Mouse (Mus musculus): ENCODE data around the gene Sept1. TPM values are rescaled to one million over a fixed set of nuclear protein-coding genes. Genes with fewer than 3 reads are reported as not detected.

Gene Sept1
- total RNA-seq, 1 experiment: 85.8 TPM

GRCm38 (mm10) chr7:127180783-127181182 lies 52.1 kb downstream of the Sept1 start:
- no peak for DNase-seq (ENCODE audit: low read depth, low spot score)
- H3K4me3 ChIP-seq (ENCODE audit: insufficient read depth in 1 of 2, low read depth in 1 of 2, low read length in 2 of 2, poor library complexity in 1 of 2, severe bottlenecking in 1 of 2): no peak overlapping the region
- in situ Hi-C loops (cut with MboI; ENCODE audit: low sequenced_read_pairs in 2 of 2, unreplicated experiment in 2 of 2): no loop called here
- H3K9me3 ChIP-seq (ENCODE audit: control insufficient read depth, insufficient read depth, low read depth, low read length): no peaks in the 10 kb centered on the region
- TF ChIP-seq ZC3H11A (IDR thresholded peaks at IDR 0.05; ENCODE audit: borderline replicate concordance, low read depth, low read length) (no peak), HCFC1 (IDR thresholded peaks at IDR 0.05; ENCODE audit: borderline replicate concordance, insufficient read depth, low read length) (no peak)
- no peak overlapping the region for H3K27ac ChIP-seq (ENCODE audit: insufficient read depth, low read depth, low read length, poor library complexity, severe bottlenecking)
- H3K36me3 ChIP-seq (ENCODE audit: control insufficient read depth, insufficient read depth, low read length, poor library complexity, severe bottlenecking): no peaks in the 10 kb centered on the region
- H3K9ac ChIP-seq (ENCODE audit: insufficient read depth, low read depth, low read length, poor library complexity, severe bottlenecking): no peak overlapping the region
- H3K4me1 ChIP-seq (ENCODE audit: control insufficient read depth in 2 of 2, insufficient read depth in 2 of 2, low read length in 2 of 2, poor library complexity in 1 of 2): peaks cover 0 to 11% of the 10 kb centered on the region in 2 experiments; a peak in 1 of 4 replicates

- TF ChIP-seq ZC3H11A (IDR thresholded peaks at IDR 0.05; ENCODE audit: borderline replicate concordance, low read depth, low read length) (no peak), MAFK (IDR thresholded peaks at IDR 0.05; ENCODE audit: insufficient read depth, low read depth, low read length) (no peak), CHD2 (IDR thresholded peaks at IDR 0.05; ENCODE audit: low read depth, low read length) (no peak), HCFC1 (IDR thresholded peaks at IDR 0.05; ENCODE audit: borderline replicate concordance, insufficient read depth, low read length) (no peak), ZNF384 (IDR thresholded peaks at IDR 0.05; ENCODE audit: low read depth, low read length) (no peak)
- Histone ChIP-seq H3K4me1 (ENCODE audit: control insufficient read depth in 2 of 2, insufficient read depth in 2 of 2, low read length in 2 of 2, poor library complexity in 1 of 2) (peaks cover 0 to 11% of the 10 kb centered on the region in 2 experiments; a peak in 1 of 4 replicates), H3K9ac (ENCODE audit: insufficient read depth, low read depth, low read length, poor library complexity, severe bottlenecking) (no peak overlapping the region), H3K9me3 (ENCODE audit: control insufficient read depth, insufficient read depth, low read depth, low read length) (no peaks in the 10 kb centered on the region), H3K27ac (ENCODE audit: insufficient read depth, low read depth, low read length, poor library complexity, severe bottlenecking) (no peak overlapping the region), H3K4me3 (ENCODE audit: insufficient read depth in 1 of 2, low read depth in 1 of 2, low read length in 2 of 2, poor library complexity in 1 of 2, severe bottlenecking in 1 of 2) (no peak overlapping the region), H3K36me3 (ENCODE audit: control insufficient read depth, insufficient read depth, low read length, poor library complexity, severe bottlenecking) (no peaks in the 10 kb centered on the region)
- no peak for DNase-seq (ENCODE audit: low read depth, low spot score)
- in situ Hi-C loops (cut with MboI; ENCODE audit: low sequenced_read_pairs in 2 of 2, unreplicated experiment in 2 of 2): no loop called here
Observed at GRCm38 (mm10) chr7:127176937-127177336, 56.0 kb downstream of the Sept1 start.

GRCm38 (mm10) chr7:127166501-127166900 lies 66.4 kb downstream of the Sept1 start:
- Histone ChIP-seq H3K9me3 (ENCODE audit: control insufficient read depth, insufficient read depth, low read depth, low read length) (no peaks in the 10 kb centered on the region), H3K27ac (ENCODE audit: insufficient read depth, low read depth, low read length, poor library complexity, severe bottlenecking) (no peak overlapping the region), H3K4me1 (ENCODE audit: control insufficient read depth in 2 of 2, insufficient read depth in 2 of 2, low read length in 2 of 2, poor library complexity in 1 of 2) (peaks cover 0 to 4% of the 10 kb centered on the region in 2 experiments; a peak in 1 of 4 replicates), H3K36me3 (ENCODE audit: control insufficient read depth, insufficient read depth, low read length, poor library complexity, severe bottlenecking) (no peaks in the 10 kb centered on the region), H3K4me3 (ENCODE audit: insufficient read depth in 1 of 2, low read depth in 1 of 2, low read length in 2 of 2, poor library complexity in 1 of 2, severe bottlenecking in 1 of 2) (no peak overlapping the region), H3K9ac (ENCODE audit: insufficient read depth, low read depth, low read length, poor library complexity, severe bottlenecking) (no peak overlapping the region)
- DNase-seq (ENCODE audit: low read depth, low spot score): no peak
- TF ChIP-seq ZNF384 (IDR thresholded peaks at IDR 0.05; ENCODE audit: low read depth, low read length): no peak
- TF ChIP-seq CHD2 (IDR thresholded peaks at IDR 0.05; ENCODE audit: low read depth, low read length): no peak
- no peak for TF ChIP-seq MAFK (IDR thresholded peaks at IDR 0.05; ENCODE audit: insufficient read depth, low read depth, low read length)
- no peak for TF ChIP-seq ZC3H11A (IDR thresholded peaks at IDR 0.05; ENCODE audit: borderline replicate concordance, low read depth, low read length)
- TF ChIP-seq HCFC1 (IDR thresholded peaks at IDR 0.05; ENCODE audit: borderline replicate concordance, insufficient read depth, low read length): no peak
- in situ Hi-C loops (cut with MboI; ENCODE audit: low sequenced_read_pairs in 2 of 2, unreplicated experiment in 2 of 2): no loop called here

- no peak for TF ChIP-seq ZNF384 (IDR thresholded peaks at IDR 0.05; ENCODE audit: low read depth, low read length)
- DNase-seq (ENCODE audit: low read depth, low spot score): no peak
- in situ Hi-C loops (cut with MboI; ENCODE audit: low sequenced_read_pairs in 2 of 2, unreplicated experiment in 2 of 2): no loop called here
- Histone ChIP-seq H3K9me3 (ENCODE audit: control insufficient read depth, insufficient read depth, low read depth, low read length) (no peaks in the 10 kb centered on the region), H3K27ac (ENCODE audit: insufficient read depth, low read depth, low read length, poor library complexity, severe bottlenecking) (no peak overlapping the region), H3K9ac (ENCODE audit: insufficient read depth, low read depth, low read length, poor library complexity, severe bottlenecking) (no peak overlapping the region), H3K36me3 (ENCODE audit: control insufficient read depth, insufficient read depth, low read length, poor library complexity, severe bottlenecking) (no peaks in the 10 kb centered on the region), H3K4me1 (ENCODE audit: control insufficient read depth in 2 of 2, insufficient read depth in 2 of 2, low read length in 2 of 2, poor library complexity in 1 of 2) (peaks cover 0 to 4% of the 10 kb centered on the region in 2 experiments; a peak in 1 of 4 replicates), H3K4me3 (ENCODE audit: insufficient read depth in 1 of 2, low read depth in 1 of 2, low read length in 2 of 2, poor library complexity in 1 of 2, severe bottlenecking in 1 of 2) (no peak overlapping the region)
Observed at GRCm38 (mm10) chr7:127165607-127166493, 67.1 kb downstream of the Sept1 start.

Other genes starting within 250 kb of the Sept1 start
- 49.2 and 56.0 TPM in 2 replicates for gene Mvp, start 218.5 kb downstream of the Sept1 start, total RNA-seq (2012; rRNA removed)
- 0.63 and 1.3 TPM in 2 replicates for gene Pagr1b, start 216.6 kb downstream of the Sept1 start, total RNA-seq (2012; rRNA removed)
- gene Pagr1a, start 215.8 kb downstream of the Sept1 start, total RNA-seq (2012; rRNA removed): 12.1 and 32.3 TPM in 2 replicates
- gene Gm42742, start 212.0 kb downstream of the Sept1 start, total RNA-seq (2012; rRNA removed): 23.4 and 38.4 TPM in 2 replicates
- 0.36 and 0.85 TPM in 2 replicates for gene Prrt2, start 211.9 kb downstream of the Sept1 start, total RNA-seq (2012; rRNA removed)
- gene Maz, start 206.1 kb downstream of the Sept1 start, total RNA-seq (2012; rRNA removed): 134 and 164 TPM in 2 replicates
- gene Kif22, start 190.7 kb downstream of the Sept1 start, total RNA-seq (2012; rRNA removed): 97.4 and 117 TPM in 2 replicates
- not detected in 2 replicates for gene Zg16, start 145.8 kb downstream of the Sept1 start, total RNA-seq (2012; rRNA removed)
- gene AI467606, start 141.8 kb downstream of the Sept1 start, total RNA-seq (2012; rRNA removed): 13.5 and 31.2 TPM in 2 replicates
- 5.6 and 7.1 TPM in 2 replicates for gene Qprt, start 110.9 kb downstream of the Sept1 start, total RNA-seq (2012; rRNA removed)
- 30.2 and 67.4 TPM in 2 replicates for gene Spn, start 95.3 kb downstream of the Sept1 start, total RNA-seq (2012; rRNA removed)
- 113 and 133 TPM in 2 replicates for gene Cd2bp2, start 37.1 kb downstream of the Sept1 start, total RNA-seq (2012; rRNA removed)
- gene Tbc1d10b, start 24.7 kb downstream of the Sept1 start, total RNA-seq (2012; rRNA removed): 63.3 and 67.0 TPM in 2 replicates
- gene Mylpf, start 24.2 kb downstream of the Sept1 start, total RNA-seq (2012; rRNA removed): 322 and 498 TPM in 2 replicates
- gene Zfp553, start 69 bp downstream of the Sept1 start, total RNA-seq (2012; rRNA removed): 55.2 and 64.7 TPM in 2 replicates
- 18.7 and 21.6 TPM in 2 replicates for gene Zfp771, start 11.1 kb upstream of the Sept1 start, total RNA-seq (2012; rRNA removed)
- gene Dctpp1, start 27.6 kb upstream of the Sept1 start, total RNA-seq (2012; rRNA removed): 391 and 461 TPM in 2 replicates
- 104 and 113 TPM in 2 replicates for gene Sephs2, start 40.9 kb upstream of the Sept1 start, total RNA-seq (2012; rRNA removed)
- 1.8 and 2.2 TPM in 2 replicates for gene Itgal, start 63.1 kb upstream of the Sept1 start, total RNA-seq (2012; rRNA removed)
- 3.5 and 4.4 TPM in 2 replicates for gene Zfp768, start 112.5 kb upstream of the Sept1 start, total RNA-seq (2012; rRNA removed)
- 8.7 and 9.0 TPM in 2 replicates for gene Zfp747, start 142.9 kb upstream of the Sept1 start, total RNA-seq (2012; rRNA removed)
- 4.1 and 4.2 TPM in 2 replicates for gene 9130019O22Rik, start 154.0 kb upstream of the Sept1 start, total RNA-seq (2012; rRNA removed)
- gene E430018J23Rik, start 160.5 kb upstream of the Sept1 start, total RNA-seq (2012; rRNA removed): 2.5 and 3.2 TPM in 2 replicates
- gene Zfp764, start 173.7 kb upstream of the Sept1 start, total RNA-seq (2012; rRNA removed): 3.3 and 4.2 TPM in 2 replicates
- 12.5 and 17.3 TPM in 2 replicates for gene Zfp688, start 188.9 kb upstream of the Sept1 start, total RNA-seq (2012; rRNA removed)
- 2.5 and 3.5 TPM in 2 replicates for gene Zfp689, start 216.0 kb upstream of the Sept1 start, total RNA-seq (2012; rRNA removed)
- 16.3 and 17.1 TPM in 2 replicates for gene Prr14, start 226.5 kb upstream of the Sept1 start, total RNA-seq (2012; rRNA removed)
- 11.1 and 13.4 TPM in 2 replicates for gene Fbrs, start 246.1 kb upstream of the Sept1 start, total RNA-seq (2012; rRNA removed)